Mouse (Mus musculus): Measurements from ENCODE around the gene Mocs3. TPM values are rescaled to one million over a fixed set of nuclear protein-coding genes. Genes with fewer than 3 reads are reported as not detected.

The Mocs3 gene
- polyA plus RNA-seq, 1 experiment from 2014 or later: 7.1 TPM

- Histone ChIP-seq H3K36me3 (peaks cover 25% of the 10 kb centered on the region), H3K27ac (peak within 1 kb of the TSS; percentile 98), H3K9me3 (no peaks in the 10 kb centered on the region; the same call in 1 of the 2 replicates), H3K27me3 (replicated peaks) (no peaks in the 10 kb centered on the region), H3K9ac (peak within 1 kb of the TSS; percentile 98), H3K4me2 (peak within 1 kb of the TSS; percentile 70), H3K4me3 (replicated peaks) (peak within 1 kb of the TSS; percentile 98), H3K4me1 (peaks cover 18% of the 10 kb centered on the region; the same call in 1 of the 2 replicates)
- under 1% methylated on average over 76 of the region's 89 CpGs for WGBS
- ATAC-seq (ENCODE audit: insufficient read depth, low FRiP score, low read depth): peak; percentile 91
These were observed 23.4 kb upstream of the Mocs3 start, which contains the start of gene Adnp for GRCm38 (mm10) chr2:168206725-168207644. Gene Adnp, minus strand, starts transcription at chr2:168207112.

DNA sequence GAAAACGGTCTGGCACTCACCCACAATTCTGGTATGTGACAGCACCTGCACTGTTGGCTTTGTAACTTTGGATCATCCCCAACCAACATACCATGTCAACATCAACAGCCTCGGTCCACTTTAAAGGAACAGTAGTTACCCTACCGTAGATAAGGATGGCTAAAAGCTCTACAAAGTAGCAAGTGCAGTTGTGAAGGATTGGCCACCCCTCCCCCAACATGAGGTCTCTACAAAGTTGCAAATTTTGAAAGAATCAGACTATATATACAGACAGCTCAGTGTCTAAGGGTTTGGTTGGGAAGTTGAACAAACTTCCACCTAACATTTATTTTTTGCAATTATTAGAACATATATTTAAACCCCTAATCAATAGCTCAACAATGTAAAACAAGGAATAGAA is 22.5 kb upstream of the Mocs3 start:
- H3K4me1 ChIP-seq: peaks cover 18% of the 10 kb centered on the region; the same call in 1 of the 2 replicates
- 81% methylated on average over 3 of the region's 3 CpGs for WGBS
- no peak overlapping the region for H3K9ac ChIP-seq
- H3K36me3 ChIP-seq: peaks cover 34% of the 10 kb centered on the region
- peak overlapping the region; percentile 98 for H3K27ac ChIP-seq
- H3K4me2 ChIP-seq: no peak overlapping the region; the same call in 1 of the 2 replicates
- ATAC-seq (ENCODE audit: insufficient read depth, low FRiP score, low read depth): no peak
- no peaks in the 10 kb centered on the region; the same call in 1 of the 2 replicates for H3K9me3 ChIP-seq
- no peak overlapping the region for H3K4me3 ChIP-seq (replicated peaks)
- no peaks in the 10 kb centered on the region for H3K27me3 ChIP-seq (replicated peaks)

- Histone ChIP-seq H3K36me3 (peaks cover 52% of the 10 kb centered on the region), H3K4me3 (replicated peaks) (no peak overlapping the region), H3K9ac (no peak overlapping the region), H3K4me2 (no peak overlapping the region), H3K4me1 (no peaks in the 10 kb centered on the region), H3K27ac (no peak overlapping the region), H3K9me3 (no peaks in the 10 kb centered on the region), H3K27me3 (replicated peaks) (no peaks in the 10 kb centered on the region)
- 55% methylated on average over 5 of the region's 5 CpGs for WGBS
- ATAC-seq (ENCODE audit: insufficient read depth, low FRiP score, low read depth): no peak
These were observed 16.5 kb upstream of the Mocs3 start for GRCm38 (mm10) chr2:168213788-168214397.

DNA sequence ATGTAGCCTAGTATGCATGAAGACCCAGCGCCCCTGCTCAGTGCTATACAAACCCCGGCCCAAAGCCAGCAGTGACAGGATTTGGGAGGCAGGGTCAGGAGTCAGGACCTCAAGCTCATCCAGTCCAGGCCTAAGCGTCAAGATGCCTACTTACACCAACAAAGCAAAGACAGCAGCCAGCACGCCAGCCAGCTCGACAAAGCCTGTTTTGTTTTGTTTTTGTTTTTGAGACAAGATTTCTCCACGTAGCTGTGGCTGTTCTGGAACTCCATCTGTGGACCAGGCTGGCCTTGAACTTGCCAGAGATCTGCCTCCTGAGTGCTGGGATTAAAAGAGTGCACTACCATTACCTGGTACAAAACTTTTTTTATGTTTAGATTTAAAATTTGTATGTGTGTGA is 7.1 kb upstream of the Mocs3 start:
- peaks cover 3% of the 10 kb centered on the region; the same call in 1 of the 2 replicates for H3K4me1 ChIP-seq
- no peak overlapping the region for H3K9ac ChIP-seq
- H3K27me3 ChIP-seq (replicated peaks): no peaks in the 10 kb centered on the region
- no peak for ATAC-seq (ENCODE audit: insufficient read depth, low FRiP score, low read depth)
- WGBS: 85% methylated on average over 6 of the region's 6 CpGs
- H3K36me3 ChIP-seq: peaks cover 50% of the 10 kb centered on the region
- H3K4me2 ChIP-seq: no peak overlapping the region
- H3K9me3 ChIP-seq: no peaks in the 10 kb centered on the region
- no peak overlapping the region for H3K4me3 ChIP-seq (replicated peaks)
- no peak overlapping the region for H3K27ac ChIP-seq

GRCm38 (mm10) chr2:168229116-168230025 is 1.1 kb upstream of the Mocs3 start:
- ATAC-seq (ENCODE audit: insufficient read depth, low FRiP score, low read depth): peak; percentile 12; the same call in 1 of the 2 replicates
- peaks cover 27% of the 10 kb centered on the region for H3K4me1 ChIP-seq
- H3K4me3 ChIP-seq (replicated peaks): peak overlapping the region; percentile 100
- 16% methylated on average over 41 of the region's 41 CpGs for WGBS
- peak overlapping the region; percentile 95 for H3K27ac ChIP-seq
- H3K4me2 ChIP-seq: peak overlapping the region; percentile 99
- H3K9me3 ChIP-seq: no peaks in the 10 kb centered on the region
- H3K27me3 ChIP-seq (replicated peaks): no peaks in the 10 kb centered on the region
- H3K36me3 ChIP-seq: peaks cover 28% of the 10 kb centered on the region
- H3K9ac ChIP-seq: peak overlapping the region; percentile 96

- WGBS: 3% methylated on average over 94 of the region's 105 CpGs
- Histone ChIP-seq H3K4me2 (peak overlapping the region; percentile 99), H3K27me3 (replicated peaks) (no peaks in the 10 kb centered on the region), H3K4me3 (replicated peaks) (peak overlapping the region; percentile 100), H3K27ac (peak overlapping the region; percentile 95), H3K9ac (peak overlapping the region; percentile 96), H3K36me3 (peaks cover 14% of the 10 kb centered on the region), H3K4me1 (peaks cover 27% of the 10 kb centered on the region), H3K9me3 (no peaks in the 10 kb centered on the region)
- peak; percentile 45; the same call in 1 of the 2 replicates for ATAC-seq (ENCODE audit: insufficient read depth, low FRiP score, low read depth)
These were observed 500 bp downstream of the Mocs3 start for GRCm38 (mm10) chr2:168230773-168231470.

- H3K9me3 ChIP-seq: no peaks in the 10 kb centered on the region
- no peaks in the 10 kb centered on the region for H3K27me3 ChIP-seq (replicated peaks)
- H3K9ac ChIP-seq: peak overlapping the region; percentile 96
- H3K4me1 ChIP-seq: peaks cover 27% of the 10 kb centered on the region
- no peak for ATAC-seq (ENCODE audit: insufficient read depth, low FRiP score, low read depth)
- H3K36me3 ChIP-seq: peaks cover 12% of the 10 kb centered on the region; the same call in 1 of the 2 replicates
- peak overlapping the region; percentile 100 for H3K4me3 ChIP-seq (replicated peaks)
- H3K27ac ChIP-seq: no peak overlapping the region
- peak overlapping the region; percentile 99 for H3K4me2 ChIP-seq
- WGBS: 59% methylated on average over 33 of the region's 33 CpGs
These were observed 1.0 kb downstream of the Mocs3 start for GRCm38 (mm10) chr2:168231471-168231829.

- no peak overlapping the region for H3K4me2 ChIP-seq
- H3K4me1 ChIP-seq: peaks cover 23% of the 10 kb centered on the region
- WGBS: 88% methylated on average over 5 of the region's 5 CpGs
- no peaks in the 10 kb centered on the region for H3K9me3 ChIP-seq
- H3K36me3 ChIP-seq: 0 out of 2 replicates have a peak, but pooled peaks cover 8% of the 10 kb centered on the region
- ATAC-seq (ENCODE audit: insufficient read depth, low FRiP score, low read depth): no peak
- no peak overlapping the region for H3K27ac ChIP-seq
- H3K9ac ChIP-seq: no peak overlapping the region
- no peaks in the 10 kb centered on the region for H3K27me3 ChIP-seq (replicated peaks)
- H3K4me3 ChIP-seq (replicated peaks): no peak overlapping the region
These were observed 2.9 kb downstream of the Mocs3 start for GRCm38 (mm10) chr2:168233286-168233685.

DNA sequence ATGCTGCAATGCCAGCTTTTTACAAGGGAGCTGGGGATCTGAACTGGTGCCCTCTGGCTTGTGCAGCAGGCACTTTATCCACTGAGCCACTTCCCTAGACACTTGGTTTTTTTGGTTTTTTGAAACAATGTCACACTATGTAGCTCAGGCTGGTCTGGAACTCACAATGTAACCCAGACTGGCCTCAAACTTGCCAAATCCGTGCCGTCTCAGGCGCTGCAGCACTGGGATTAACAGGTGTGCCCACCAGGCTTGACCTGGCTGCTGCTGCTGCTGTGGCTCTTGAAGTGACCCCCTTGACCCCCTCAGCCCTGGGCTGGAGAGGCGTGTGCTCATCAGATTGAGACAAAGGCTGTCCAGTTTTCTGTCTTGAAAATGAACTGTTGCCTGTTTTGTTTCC is 7.9 kb downstream of the Mocs3 start:
- no peak for ATAC-seq (ENCODE audit: insufficient read depth, low FRiP score, low read depth)
- Histone ChIP-seq H3K9me3 (no peaks in the 10 kb centered on the region), H3K9ac (no peak overlapping the region), H3K27ac (no peak overlapping the region), H3K27me3 (replicated peaks) (no peaks in the 10 kb centered on the region), H3K36me3 (0 out of 2 replicates have a peak, but pooled peaks cover 7% of the 10 kb centered on the region), H3K4me2 (no peak overlapping the region), H3K4me3 (replicated peaks) (no peak overlapping the region), H3K4me1 (no peaks in the 10 kb centered on the region)
- 87% methylated on average over 4 of the region's 4 CpGs for WGBS

- Histone ChIP-seq H3K27ac (no peak overlapping the region), H3K4me1 (no peaks in the 10 kb centered on the region), H3K4me3 (replicated peaks) (no peak overlapping the region), H3K4me2 (no peak overlapping the region), H3K9me3 (no peaks in the 10 kb centered on the region), H3K27me3 (replicated peaks) (no peaks in the 10 kb centered on the region), H3K9ac (no peak overlapping the region), H3K36me3 (no peaks in the 10 kb centered on the region)
- no peak for ATAC-seq (ENCODE audit: insufficient read depth, low FRiP score, low read depth)
These were observed 12.4 kb downstream of the Mocs3 start for GRCm38 (mm10) chr2:168242841-168243240.

DNA sequence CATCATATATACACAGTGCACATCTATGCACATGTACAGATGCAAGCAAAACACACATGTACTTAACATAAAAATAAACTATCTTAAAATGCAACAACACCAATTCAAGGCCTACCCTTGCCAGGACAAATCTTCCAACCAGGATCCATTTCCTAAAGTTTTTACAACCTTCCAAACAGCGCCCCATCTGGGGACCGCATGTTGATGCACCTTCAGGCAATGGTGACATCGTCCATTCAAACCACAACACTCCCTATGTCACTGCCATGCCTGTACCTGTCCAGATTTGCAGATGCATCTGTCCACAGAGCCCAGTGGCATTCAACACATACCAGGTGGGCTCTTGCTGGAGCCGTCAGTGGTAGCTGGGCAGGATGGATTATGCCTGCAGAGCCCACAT is 12.9 kb downstream of the Mocs3 start:
- no peak for ATAC-seq (ENCODE audit: insufficient read depth, low FRiP score, low read depth)
- H3K4me3 ChIP-seq (replicated peaks): no peak overlapping the region

More for the DNA sequence above, 12.9 kb downstream of the Mocs3 start:
- Histone ChIP-seq H3K27me3 (replicated peaks) (no peaks in the 10 kb centered on the region), H3K27ac (no peak overlapping the region), H3K36me3 (no peaks in the 10 kb centered on the region), H3K9me3 (no peaks in the 10 kb centered on the region), H3K4me2 (no peak overlapping the region), H3K9ac (no peak overlapping the region), H3K4me1 (no peaks in the 10 kb centered on the region)
- WGBS: 80% methylated on average over 4 of the region's 4 CpGs

Data from stomach, embryonic 15.5 days (tissue).